Mouse (Mus musculus): Measurements from ENCODE around the gene Syde2.

DNA sequence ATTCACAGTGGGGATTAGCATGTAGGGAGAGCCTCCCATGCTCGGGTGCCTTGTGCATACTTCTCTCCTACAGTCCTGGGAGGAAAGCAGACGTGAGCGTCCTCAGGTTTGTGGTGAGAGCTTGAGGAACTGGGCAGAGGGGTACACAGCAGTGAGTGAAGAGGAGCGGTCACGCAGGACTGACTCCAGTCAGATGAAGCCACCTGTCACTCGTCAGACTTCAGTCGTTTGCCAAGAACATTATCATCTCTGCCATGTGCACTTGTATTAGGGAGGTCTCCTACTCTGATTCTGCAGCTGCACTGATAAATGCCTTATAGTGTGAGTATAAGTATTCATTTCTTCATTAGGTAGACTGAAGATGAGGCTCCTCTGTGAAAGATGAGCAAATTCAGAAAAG lies 43.3 kb upstream of the Syde2 start:
- TF ChIP-seq CTCF (IDR thresholded peaks at IDR 0.05; ENCODE audit: low read depth) (no peak), EP300 (IDR thresholded peaks at IDR 0.05; ENCODE audit: low read depth) (no peak)
